Mouse (Mus musculus): ENCODE results near the gene Klhdc9.
A peak's percentile ranks its signal among the peaks of the same experiment; 100 is the strongest.
"Not testable (repeated sequence)": the region's sequence is repeated elsewhere in the genome, so short reads cannot be mapped to it uniquely, and the experiment has no call there.

Gene Klhdc9

GRCm38 (mm10) chr1:171355812-171356340 lies 4.7 kb downstream of the Klhdc9 start:
- DNase-seq = no peak

- no peak for DNase-seq
Observed at GRCm38 (mm10) chr1:171349210-171349609, 11.4 kb downstream of the Klhdc9 start.

GRCm38 (mm10) chr1:171348665-171349064 lies 11.9 kb downstream of the Klhdc9 start:
- DNase-seq = peak; percentile 31 to 33

- DNase-seq = no peak
Observed at GRCm38 (mm10) chr1:171346095-171346450, 14.5 kb downstream of the Klhdc9 start.

- DNase-seq = peak; percentile 91
Observed at GRCm38 (mm10) chr1:171345225-171346094, 15.1 kb downstream of the Klhdc9 start, which contains the start of the genes Nit1 and Pfdn2. Nit1 (minus strand) TSS chr1:171345646. Pfdn2 (plus strand) TSS chr1:171345670.

- no peak for DNase-seq
Observed at GRCm38 (mm10) chr1:171344715-171345114, 15.9 kb downstream of the Klhdc9 start.

GRCm38 (mm10) chr1:171343922-171344677 lies 16.5 kb downstream of the Klhdc9 start:
- peak in 1 of 2 experiments; percentile 35 for DNase-seq

- DNase-seq = no peak
Observed at GRCm38 (mm10) chr1:171342262-171343207, 18.1 kb downstream of the Klhdc9 start.

GRCm38 (mm10) chr1:171330216-171330560 lies 30.4 kb downstream of the Klhdc9 start:
- no peak for DNase-seq

GRCm38 (mm10) chr1:171329433-171330215 lies 31.0 kb downstream of the Klhdc9 start:
- DNase-seq = peak in 1 of 2 experiments; percentile 43

GRCm38 (mm10) chr1:171328839-171329432 lies 31.7 kb downstream of the Klhdc9 start, which contains the start of gene Dedd:
Dedd (plus strand) TSS chr1:171329145.
- DNase-seq = peak; percentile 88 to 92

- DNase-seq = no peak
Observed at GRCm38 (mm10) chr1:171328244-171328643, 32.4 kb downstream of the Klhdc9 start.

- not testable (repeated sequence) for DNase-seq
Observed at GRCm38 (mm10) chr1:171326588-171326987, 34.0 kb downstream of the Klhdc9 start.

- DNase-seq = no peak
Observed at GRCm38 (mm10) chr1:171325571-171325970, 35.0 kb downstream of the Klhdc9 start.

GRCm38 (mm10) chr1:171322012-171322411 lies 38.6 kb downstream of the Klhdc9 start:
- DNase-seq = no peak

GRCm38 (mm10) chr1:171321415-171321814 lies 39.2 kb downstream of the Klhdc9 start:
- no peak for DNase-seq

GRCm38 (mm10) chr1:171320151-171320550 lies 40.4 kb downstream of the Klhdc9 start:
- DNase-seq = peak; percentile 79 to 84

GRCm38 (mm10) chr1:171319748-171320147 lies 40.9 kb downstream of the Klhdc9 start:
- no peak for DNase-seq

GRCm38 (mm10) chr1:171309321-171309720 lies 51.3 kb downstream of the Klhdc9 start:
- no peak for DNase-seq
